Mouse (Mus musculus) liver, embryonic 14.5 days (tissue): ENCODE data around the gene Tspo.

Experiments
- CTCF ChIP-seq: IDR thresholded peaks from 2 replicates; pipeline ENCODE4 v1.5.1; 2016; ENCODE audit warnings: antibody characterized with exemption, low read depth, control low read depth
- EP300 ChIP-seq: IDR thresholded peaks from 2 replicates; pipeline ENCODE4 v1.6.1; 2016; ENCODE audit warnings: antibody characterized with exemption, low read depth

- no peak for TF ChIP-seq EP300
- TF ChIP-seq CTCF, result no peak
These were observed 2.0 kb downstream of the Tspo start for GRCm38 (mm10) chr15:83565434-83565833.
